Mouse (Mus musculus) CD4-positive helper T cell, adult 2 months (primary cell): ENCODE measurements around the gene Utf1.

Experiments used
- DNase-seq: peaks from one replicate; pipeline ENCODE4 v3.0.0-alpha.2; 2012; ENCODE audit warnings: low read depth, missing footprints, low spot score

Utf1 gene

DNA sequence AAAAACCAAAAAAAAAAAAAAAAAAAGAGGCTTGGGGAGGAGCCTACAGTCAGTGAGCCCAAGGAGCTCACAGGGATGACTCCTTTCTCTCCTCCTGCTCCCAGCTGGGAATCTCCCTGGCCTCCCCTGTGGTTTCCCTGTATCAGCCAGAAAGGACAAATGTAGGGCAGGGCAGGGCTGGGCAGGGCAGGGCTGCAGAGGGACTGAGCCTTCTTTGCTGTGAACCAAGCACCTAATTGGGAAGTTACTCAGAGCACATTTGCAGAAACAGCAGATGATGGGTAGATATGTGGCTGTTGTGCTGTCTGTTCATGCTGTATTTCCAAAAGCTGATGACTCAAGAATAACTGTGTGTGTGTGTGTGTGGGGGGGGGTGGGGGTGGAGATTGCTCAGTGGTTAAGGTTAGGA, 29.3 kb downstream of the Utf1 start:
- DNase-seq, result peak; percentile 77

- peak; percentile 76 for DNase-seq
Observed at GRCm38 (mm10) chr7:139974307-139974706, 30.7 kb downstream of the Utf1 start.

GRCm38 (mm10) chr7:139975471-139975870, 31.9 kb downstream of the Utf1 start:
- DNase-seq, result no peak

DNA sequence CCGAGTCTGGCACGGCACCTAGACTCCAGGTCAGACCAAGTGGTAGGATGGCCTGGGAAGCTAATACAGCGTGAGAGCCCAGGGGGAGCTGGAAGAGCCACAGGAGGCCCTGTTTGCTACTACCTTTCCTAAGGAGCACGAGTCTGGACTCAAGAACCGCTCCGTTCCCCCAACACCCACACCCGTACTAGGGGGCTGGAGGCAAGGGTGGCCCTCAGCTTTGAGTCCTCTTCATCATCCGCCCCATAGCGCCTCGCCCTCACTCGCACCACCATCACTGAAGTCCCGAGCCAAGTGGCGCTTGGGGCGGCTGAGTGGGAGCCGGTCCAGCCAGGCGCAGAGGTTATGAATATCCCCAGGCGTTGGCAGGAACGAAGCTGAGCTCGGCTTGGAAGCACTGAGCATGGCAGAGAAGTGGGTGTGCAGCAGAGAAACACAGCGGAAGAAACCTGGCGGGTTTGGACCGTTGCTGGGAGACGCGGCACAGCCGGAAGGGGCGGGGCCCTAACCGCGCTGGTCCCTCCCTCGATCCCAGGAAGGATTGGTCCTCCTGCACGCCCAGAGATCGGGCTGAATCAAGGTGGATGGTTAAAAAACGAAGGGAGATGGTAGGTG, 34.8 kb downstream of the Utf1 start, which contains the start of gene 6430531B16Rik:
TSS of gene 6430531B16Rik (minus strand) at position 478 of the 615 bp plus-strand sequence.
- peak; percentile 85 for DNase-seq

DNA sequence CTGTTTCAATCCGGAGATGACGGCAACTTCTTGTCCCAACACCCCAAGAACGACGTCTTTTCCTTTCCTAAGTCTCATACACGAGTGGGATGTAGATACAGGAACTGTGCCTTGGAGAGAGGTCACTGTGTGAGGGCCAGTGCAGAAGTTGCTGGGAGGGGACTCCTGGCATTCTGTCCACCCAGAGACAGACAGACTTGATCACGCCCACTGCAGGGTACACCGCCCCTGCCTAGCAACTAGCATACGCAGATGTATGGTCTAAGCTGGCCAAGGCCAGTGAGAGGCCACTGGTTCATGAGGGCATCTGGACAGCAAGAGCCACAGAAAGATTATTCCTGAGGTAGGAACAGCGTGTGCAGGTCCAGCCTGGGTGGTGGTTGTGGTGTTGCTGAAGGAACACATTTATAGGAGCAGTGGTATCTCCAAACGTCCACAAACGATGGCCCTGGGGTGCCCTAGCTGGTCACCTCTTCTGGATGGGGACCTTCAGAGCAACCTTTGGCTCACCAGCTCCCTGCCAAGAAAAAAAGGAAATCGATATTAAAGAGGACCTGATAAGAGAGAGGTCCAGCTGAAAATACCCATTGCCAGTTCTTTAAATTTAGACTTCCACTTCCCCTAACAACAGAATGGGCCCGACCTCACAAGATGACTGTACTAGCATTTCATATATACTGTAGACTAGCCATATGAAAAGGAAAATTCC, 35.6 kb downstream of the Utf1 start:
- DNase-seq, result no peak

DNA sequence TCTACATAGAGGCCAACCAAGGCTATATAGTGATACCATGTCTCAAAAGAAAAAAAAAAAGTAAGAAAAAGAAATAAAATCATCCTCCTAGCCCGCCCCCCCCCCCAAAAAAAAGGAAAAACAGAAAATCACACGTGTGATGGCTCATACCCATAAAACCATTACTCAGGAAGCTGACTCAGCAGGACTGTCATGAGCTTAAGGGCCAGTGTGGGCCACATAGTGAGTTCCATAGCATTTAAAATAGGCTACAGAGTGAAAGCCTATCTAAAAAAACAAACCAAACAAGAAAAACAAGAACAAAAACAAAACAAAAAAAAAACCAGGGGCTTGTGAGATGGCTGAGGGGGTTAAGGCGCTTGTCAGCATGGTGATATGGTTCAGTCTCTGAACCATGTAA, 37.2 kb downstream of the Utf1 start:
- no peak for DNase-seq

- no peak for DNase-seq
Observed at GRCm38 (mm10) chr7:139982058-139982457, 38.5 kb downstream of the Utf1 start.

DNA sequence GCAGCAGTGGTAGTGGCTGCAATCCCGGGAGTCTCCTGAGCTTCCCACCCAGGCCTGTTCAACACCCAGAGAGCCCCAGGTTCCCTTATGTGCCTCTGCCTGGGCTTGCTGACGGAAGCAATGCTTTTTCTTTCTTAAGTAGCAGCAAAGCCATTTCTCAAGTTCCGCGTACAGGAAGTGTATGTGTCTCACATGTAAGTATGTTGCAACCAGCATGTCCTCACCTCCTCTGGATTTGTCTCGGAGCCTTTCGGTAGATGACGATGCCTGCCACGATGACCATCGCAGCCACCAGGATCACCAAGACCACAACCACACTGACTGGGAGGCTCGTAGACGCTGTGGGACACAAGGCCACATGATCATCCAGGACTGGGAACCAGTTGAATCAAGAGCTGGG, 40.9 kb downstream of the Utf1 start:
- DNase-seq, result no peak

GRCm38 (mm10) chr7:139988272-139988671, 44.7 kb downstream of the Utf1 start:
- DNase-seq, result no peak

DNA sequence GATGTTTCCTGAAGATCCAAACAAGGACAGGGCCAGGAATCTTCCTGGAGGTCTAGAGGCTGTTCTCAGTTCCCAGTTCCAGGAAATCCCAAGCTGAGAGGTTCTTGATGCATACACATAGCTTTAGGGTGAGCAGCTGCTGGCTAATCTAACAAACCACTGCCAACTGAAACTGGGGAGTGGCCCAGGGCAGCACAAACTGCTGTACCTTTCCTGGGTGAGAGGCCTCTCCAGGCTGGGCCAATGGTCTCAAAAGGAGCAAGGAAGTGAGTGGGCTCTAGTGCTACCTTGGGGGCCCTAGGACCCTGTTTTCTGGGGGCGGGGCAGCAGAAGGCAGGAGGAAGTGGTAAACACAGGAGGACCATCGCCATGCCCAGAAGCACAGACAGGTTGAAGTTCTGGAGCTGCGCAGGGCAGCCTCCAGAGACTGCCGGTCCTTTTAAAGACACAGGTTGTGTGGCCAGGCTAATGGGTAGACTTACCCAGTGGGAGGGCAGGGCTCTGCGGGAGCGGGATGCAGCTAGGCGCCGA, 47.3 kb downstream of the Utf1 start:
- no peak for DNase-seq

DNA sequence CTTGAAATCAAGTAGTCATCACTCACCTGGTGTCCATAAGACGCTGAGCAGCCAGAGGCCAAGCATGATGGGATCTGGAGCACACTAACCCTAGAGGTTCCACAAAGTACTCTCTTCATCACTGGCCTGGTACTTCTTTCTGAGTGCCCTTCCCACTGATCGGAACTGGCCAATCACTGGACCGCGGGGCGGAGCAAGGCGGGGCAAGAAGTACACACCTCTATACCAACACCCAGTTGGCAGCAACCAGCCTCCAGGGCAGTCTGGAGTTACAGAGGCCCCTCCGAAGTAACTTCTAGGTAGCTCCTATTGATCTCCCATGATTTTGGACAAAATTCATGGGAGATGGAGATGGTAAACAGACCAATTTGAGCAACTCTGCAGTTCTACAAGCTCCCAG, 48.8 kb downstream of the Utf1 start, which contains the start of gene Adam8:
TSS of gene Adam8 (minus strand) at position 157 of the 400 bp plus-strand sequence.
- peak; percentile 70 for DNase-seq

- no peak for DNase-seq
Observed at GRCm38 (mm10) chr7:139993532-139993931, 49.9 kb downstream of the Utf1 start.

DNA sequence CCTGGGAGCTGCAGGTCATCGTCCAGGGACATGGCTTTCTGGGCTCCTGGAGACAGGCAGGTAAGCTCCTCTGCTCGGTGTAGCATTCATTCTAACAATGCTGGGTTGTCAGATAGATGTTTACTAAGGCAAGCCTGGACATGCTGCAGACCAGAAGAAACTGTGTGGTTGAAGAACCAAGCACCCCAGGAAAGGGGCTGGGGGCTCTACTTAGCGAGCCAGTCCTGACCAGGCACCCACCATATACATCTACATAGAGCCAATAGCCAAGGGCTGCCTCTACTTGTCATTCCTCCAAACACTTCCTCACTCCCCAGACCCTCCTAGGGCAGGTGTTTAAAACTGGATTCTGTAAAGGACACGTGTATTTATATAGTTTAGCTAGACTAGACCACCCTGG, 50.6 kb downstream of the Utf1 start:
- no peak for DNase-seq

- DNase-seq, result peak; percentile 76
Observed at GRCm38 (mm10) chr7:139994676-139995075, 51.1 kb downstream of the Utf1 start.
